Mouse (Mus musculus): ENCODE measurements around the gene B4gat1. TPM values are rescaled to one million over a fixed set of nuclear protein-coding genes. Genes with fewer than 3 reads are reported as not detected.
A peak's percentile ranks its signal among the peaks of the same experiment; 100 is the strongest.

The B4gat1 gene
- total and polyA plus RNA-seq, 2 experiments from 2014 or later: 48.2 to 58.3 TPM

DNA sequence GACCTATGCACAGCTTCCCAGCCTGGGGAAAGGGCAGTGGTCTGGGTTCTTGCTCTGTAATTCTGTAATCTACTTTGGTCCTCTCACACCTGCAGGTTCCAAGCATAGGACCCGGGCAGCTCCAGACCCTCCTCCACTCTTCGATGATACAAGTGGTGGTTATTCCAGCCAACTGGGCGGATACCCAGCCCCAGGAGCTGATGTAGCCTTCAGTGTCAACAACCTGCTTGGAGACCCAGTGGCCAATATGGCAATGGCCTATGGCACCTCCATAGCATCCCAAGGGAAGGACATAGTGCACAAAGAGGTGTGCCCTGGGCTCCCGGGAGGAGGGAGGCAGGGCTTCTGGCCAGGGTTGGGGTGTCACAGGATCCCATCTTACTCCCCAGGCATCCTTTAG lies 50.7 kb downstream of the B4gat1 start:
- H3K27ac ChIP-seq (ENCODE audit: low read depth): no peak overlapping the region
- H3K27me3 ChIP-seq (ENCODE audit: control insufficient read depth, insufficient read depth, low read length): peaks cover 22% of the 10 kb centered on the region
- peak overlapping the region; percentile 98 for H3K4me2 ChIP-seq (ENCODE audit: low read depth, low read length)
- 84% methylated on average over 4 of the region's 4 CpGs for WGBS
- H3K9ac ChIP-seq (replicated peaks; ENCODE audit: low read depth, low read length): no peak overlapping the region
- DNase-seq (ENCODE audit: low spot score) (no peak), ATAC-seq (ENCODE audit: insufficient read depth, low read depth) (no peak)
- H3K4me3 ChIP-seq (ENCODE audit: low read depth, low read length): peak overlapping the region; percentile 82
- peaks cover 22% of the 10 kb centered on the region for H3K36me3 ChIP-seq (replicated peaks; ENCODE audit: control insufficient read depth, insufficient read depth, low read length)
- no peaks in the 10 kb centered on the region for H3K9me3 ChIP-seq (replicated peaks; ENCODE audit: control insufficient read depth, low read length)
- peaks cover 14% of the 10 kb centered on the region for H3K4me1 ChIP-seq (ENCODE audit: control insufficient read depth, insufficient read depth)
- no peak for TF ChIP-seq CTCF (IDR thresholded peaks at IDR 0.05; ENCODE audit: low read depth)

Other genes with a start within 250 kb of the B4gat1 start
- 63.4 and 75.1 TPM in 2 replicates for gene Rbm4, start 244.9 kb upstream of the B4gat1 start, total RNA-seq (2014; rRNA removed; ENCODE audit: low replicate concordance)
- 40.8 and 43.9 TPM in 2 replicates for gene Rbm4, start 244.9 kb upstream of the B4gat1 start, polyA plus RNA-seq (2015; fragmentation: Nextera tagmentation; extraction: Ambion mirVana)
- 3.7 and 12.4 TPM in 2 replicates for gene Gm21992, start 227.2 kb upstream of the B4gat1 start, total RNA-seq (2014; rRNA removed; ENCODE audit: low replicate concordance)
- 17.6 and 21.6 TPM in 2 replicates for gene Gm21992, start 227.2 kb upstream of the B4gat1 start, polyA plus RNA-seq (2015; fragmentation: Nextera tagmentation; extraction: Ambion mirVana)
- 25.3 and 28.1 TPM in 2 replicates for gene Rbm14, start 227.2 kb upstream of the B4gat1 start, total RNA-seq (2014; rRNA removed; ENCODE audit: low replicate concordance)
- gene Rbm14, start 227.2 kb upstream of the B4gat1 start, polyA plus RNA-seq (2015; fragmentation: Nextera tagmentation; extraction: Ambion mirVana): 21.2 and 24.9 TPM in 2 replicates
- 23.2 and 58.6 TPM in 2 replicates for gene Ccs, start 199.5 kb upstream of the B4gat1 start, total RNA-seq (2014; rRNA removed; ENCODE audit: low replicate concordance)
- gene Ccs, start 199.5 kb upstream of the B4gat1 start, polyA plus RNA-seq (2015; fragmentation: Nextera tagmentation; extraction: Ambion mirVana): 41.8 and 42.1 TPM in 2 replicates
- gene Ccdc87, start 199.5 kb upstream of the B4gat1 start, total RNA-seq (2014; rRNA removed; ENCODE audit: low replicate concordance): not detected in 2 replicates
- 0.08 and 0.10 TPM in 2 replicates for gene Ccdc87, start 199.5 kb upstream of the B4gat1 start, polyA plus RNA-seq (2015; fragmentation: Nextera tagmentation; extraction: Ambion mirVana)
- 49.5 and 56.8 TPM in 2 replicates for gene Ctsf, start 183.7 kb upstream of the B4gat1 start, total RNA-seq (2014; rRNA removed; ENCODE audit: low replicate concordance)
- 39.7 and 43.6 TPM in 2 replicates for gene Ctsf, start 183.7 kb upstream of the B4gat1 start, polyA plus RNA-seq (2015; fragmentation: Nextera tagmentation; extraction: Ambion mirVana)
- 0.95 and 1.2 TPM in 2 replicates for gene Actn3, start 160.9 kb upstream of the B4gat1 start, total RNA-seq (2014; rRNA removed; ENCODE audit: low replicate concordance)
- gene Actn3, start 160.9 kb upstream of the B4gat1 start, polyA plus RNA-seq (2015; fragmentation: Nextera tagmentation; extraction: Ambion mirVana): 0.72 and 0.78 TPM in 2 replicates
- gene Zdhhc24, start 160.2 kb upstream of the B4gat1 start, total RNA-seq (2014; rRNA removed; ENCODE audit: low replicate concordance): 8.7 and 11.6 TPM in 2 replicates
- 5.9 TPM in 2 replicates for gene Zdhhc24, start 160.2 kb upstream of the B4gat1 start, polyA plus RNA-seq (2015; fragmentation: Nextera tagmentation; extraction: Ambion mirVana)
- 5.4 and 5.8 TPM in 2 replicates for gene Bbs1, start 132.2 kb upstream of the B4gat1 start, total RNA-seq (2014; rRNA removed; ENCODE audit: low replicate concordance)
- gene Bbs1, start 132.2 kb upstream of the B4gat1 start, polyA plus RNA-seq (2015; fragmentation: Nextera tagmentation; extraction: Ambion mirVana): 1.1 and 1.4 TPM in 2 replicates
- 60.1 and 116 TPM in 2 replicates for gene Dpp3, start 110.5 kb upstream of the B4gat1 start, total RNA-seq (2014; rRNA removed; ENCODE audit: low replicate concordance)
- gene Dpp3, start 110.5 kb upstream of the B4gat1 start, polyA plus RNA-seq (2015; fragmentation: Nextera tagmentation; extraction: Ambion mirVana): 40.8 and 44.3 TPM in 2 replicates
- 0.76 TPM in 1 of 2 replicates, not detected in the other for gene Peli3, start 95.7 kb upstream of the B4gat1 start, total RNA-seq (2014; rRNA removed; ENCODE audit: low replicate concordance)
- 0.27 and 0.31 TPM in 2 replicates for gene Peli3, start 95.7 kb upstream of the B4gat1 start, polyA plus RNA-seq (2015; fragmentation: Nextera tagmentation; extraction: Ambion mirVana)
- gene Mrpl11, start 76.7 kb upstream of the B4gat1 start, total RNA-seq (2014; rRNA removed; ENCODE audit: low replicate concordance): 35.0 and 61.4 TPM in 2 replicates
- gene Mrpl11, start 76.7 kb upstream of the B4gat1 start, polyA plus RNA-seq (2015; fragmentation: Nextera tagmentation; extraction: Ambion mirVana): 128 and 131 TPM in 2 replicates
- gene Npas4, start 48.5 kb upstream of the B4gat1 start, total RNA-seq (2014; rRNA removed; ENCODE audit: low replicate concordance): 0.15 TPM in 1 of 2 replicates, not detected in the other
- gene Npas4, start 48.5 kb upstream of the B4gat1 start, polyA plus RNA-seq (2015; fragmentation: Nextera tagmentation; extraction: Ambion mirVana): 0.03 TPM in 1 of 2 replicates, not detected in the other
- 13.8 and 17.3 TPM in 2 replicates for gene Slc29a2, start 15.0 kb upstream of the B4gat1 start, total RNA-seq (2014; rRNA removed; ENCODE audit: low replicate concordance)
- 11.5 and 11.7 TPM in 2 replicates for gene Slc29a2, start 15.0 kb upstream of the B4gat1 start, polyA plus RNA-seq (2015; fragmentation: Nextera tagmentation; extraction: Ambion mirVana)
- 1.7 TPM in 1 of 2 replicates, not detected in the other for gene AC124502.3, start 65 bp downstream of the B4gat1 start, total RNA-seq (2014; rRNA removed; ENCODE audit: low replicate concordance)
- 0.97 and 1.4 TPM in 2 replicates for gene AC124502.3, start 65 bp downstream of the B4gat1 start, polyA plus RNA-seq (2015; fragmentation: Nextera tagmentation; extraction: Ambion mirVana)
- gene Brms1, start 2.5 kb downstream of the B4gat1 start, total RNA-seq (2014; rRNA removed; ENCODE audit: low replicate concordance): 1.9 and 13.6 TPM in 2 replicates
- 20.0 and 20.4 TPM in 2 replicates for gene Brms1, start 2.5 kb downstream of the B4gat1 start, polyA plus RNA-seq (2015; fragmentation: Nextera tagmentation; extraction: Ambion mirVana)
- gene Rin1, start 11.7 kb downstream of the B4gat1 start, total RNA-seq (2014; rRNA removed; ENCODE audit: low replicate concordance): 3.1 and 3.2 TPM in 2 replicates
- gene Rin1, start 11.7 kb downstream of the B4gat1 start, polyA plus RNA-seq (2015; fragmentation: Nextera tagmentation; extraction: Ambion mirVana): 0.97 and 1.3 TPM in 2 replicates
- gene Cd248, start 29.3 kb downstream of the B4gat1 start, total RNA-seq (2014; rRNA removed; ENCODE audit: low replicate concordance): 19.8 and 24.4 TPM in 2 replicates
- gene Cd248, start 29.3 kb downstream of the B4gat1 start, polyA plus RNA-seq (2015; fragmentation: Nextera tagmentation; extraction: Ambion mirVana): 7.8 and 8.8 TPM in 2 replicates
- 2.6 and 4.3 TPM in 2 replicates for gene Tmem151a, start 46.7 kb downstream of the B4gat1 start, total RNA-seq (2014; rRNA removed; ENCODE audit: low replicate concordance)
- 3.0 and 3.3 TPM in 2 replicates for gene Tmem151a, start 46.7 kb downstream of the B4gat1 start, polyA plus RNA-seq (2015; fragmentation: Nextera tagmentation; extraction: Ambion mirVana)
- gene Yif1a, start 49.7 kb downstream of the B4gat1 start, total RNA-seq (2014; rRNA removed; ENCODE audit: low replicate concordance): 160 and 168 TPM in 2 replicates
- gene Yif1a, start 49.7 kb downstream of the B4gat1 start, polyA plus RNA-seq (2015; fragmentation: Nextera tagmentation; extraction: Ambion mirVana): 109 and 120 TPM in 2 replicates
- gene Cnih2, start 59.7 kb downstream of the B4gat1 start, total RNA-seq (2014; rRNA removed; ENCODE audit: low replicate concordance): 5.6 TPM in 1 of 2 replicates, not detected in the other
- 1.1 and 1.2 TPM in 2 replicates for gene Cnih2, start 59.7 kb downstream of the B4gat1 start, polyA plus RNA-seq (2015; fragmentation: Nextera tagmentation; extraction: Ambion mirVana)
- 384 and 424 TPM in 2 replicates for gene Rab1b, start 68.2 kb downstream of the B4gat1 start, total RNA-seq (2014; rRNA removed; ENCODE audit: low replicate concordance)
- gene Rab1b, start 68.2 kb downstream of the B4gat1 start, polyA plus RNA-seq (2015; fragmentation: Nextera tagmentation; extraction: Ambion mirVana): 230 and 231 TPM in 2 replicates
- gene Klc2, start 79.7 kb downstream of the B4gat1 start, total RNA-seq (2014; rRNA removed; ENCODE audit: low replicate concordance): 44.5 and 70.8 TPM in 2 replicates
- 17.5 and 19.0 TPM in 2 replicates for gene Klc2, start 79.7 kb downstream of the B4gat1 start, polyA plus RNA-seq (2015; fragmentation: Nextera tagmentation; extraction: Ambion mirVana)
- 11.3 and 45.7 TPM in 2 replicates for gene Pacs1, start 234.3 kb downstream of the B4gat1 start, total RNA-seq (2014; rRNA removed; ENCODE audit: low replicate concordance)
- 7.2 and 7.4 TPM in 2 replicates for gene Pacs1, start 234.3 kb downstream of the B4gat1 start, polyA plus RNA-seq (2015; fragmentation: Nextera tagmentation; extraction: Ambion mirVana)